Mouse (Mus musculus) small intestine, adult 2 months (tissue): ENCODE data around the gene Wdr20rt. TPM values are rescaled to one million over a fixed set of nuclear protein-coding genes. Genes with fewer than 3 reads are reported as not detected.
"Not testable (repeated sequence)": the region's sequence is repeated elsewhere in the genome, so short reads cannot be mapped to it uniquely, and the experiment has no call there.

Source experiments
- H3K27ac ChIP-seq: fragments of 200-500 bp; 2 replicates; pipeline ENCODE4 v1.5.1; 2012; ENCODE audit warnings: low read depth, low read length, control low read depth, inconsistent platforms; ENCODE audit not compliant: insufficient read depth
- H3K27me3 ChIP-seq: fragments of 200-500 bp; 2 replicates; pipeline ENCODE4 v1.6.1; 2012; ENCODE audit warnings: mild to moderate bottlenecking, moderate library complexity, low read length, inconsistent platforms; ENCODE audit not compliant: control insufficient read depth, insufficient read depth
- H3K36me3 ChIP-seq: fragments of 200-500 bp; 2 replicates; pipeline ENCODE4 v1.6.1; 2012; ENCODE audit warnings: mild to moderate bottlenecking, low read length, control low read depth, inconsistent platforms; ENCODE audit not compliant: control insufficient read depth, insufficient read depth
- H3K4me1 ChIP-seq: fragments of 200-500 bp; 2 replicates; pipeline ENCODE4 v1.6.1; 2012; ENCODE audit warnings: low read length, inconsistent platforms, mixed read lengths; ENCODE audit not compliant: control insufficient read depth, insufficient read depth, insufficient read length
- H3K4me3 ChIP-seq: fragments of 200-500 bp; 2 replicates; pipeline ENCODE4 v1.5.1; 2012; ENCODE audit warnings: low read depth, mild to moderate bottlenecking, control low read depth, inconsistent platforms, low read length, moderate library complexity
- CTCF ChIP-seq: fragments of 200-500 bp; IDR thresholded peaks from 2 replicates; pipeline ENCODE4 v1.5.1; 2012; ENCODE audit warnings: low read depth, mild to moderate bottlenecking, control low read depth, inconsistent platforms, low read length, moderate library complexity, mixed read lengths; ENCODE audit not compliant: insufficient replicate concordance, insufficient read length; ENCODE audit errors: extremely low read depth
- POLR2A ChIP-seq: fragments of 200-500 bp; IDR thresholded peaks from 2 replicates; pipeline ENCODE4 v1.6.1; 2012; ENCODE audit warnings: low read depth, mild to moderate bottlenecking, control low read depth, inconsistent platforms, low read length, moderate library complexity
- WGBS: fragments of 180-500 bp; shearing (Covaris S2); methylation state at CpG from one replicate; pipeline ENCODE4 v1.1.7; 2018; 5-methylcytosine and 5-hydroxymethylcytosine counted together
- polyA plus RNA-seq: library from polyadenylated mRNA; depleted of rRNA; stranded (reverse); fragments of >200 nt; gene quantifications from 2 replicates; pipeline ENCODE4 v1.2.3, GENCODE M21; 2012

Gene Wdr20rt
- polyA plus RNA-seq, 1 experiment, result not detected

- Histone ChIP-seq H3K36me3 (no peaks in the 10 kb centered on the region), H3K4me3 (no peak overlapping the region), H3K4me1 (no peaks in the 10 kb centered on the region), H3K27ac (no peak overlapping the region), H3K27me3 (no peaks in the 10 kb centered on the region)
- WGBS, result 89% methylated on average over 6 of the region's 6 CpGs
- TF ChIP-seq POLR2A (no peak), CTCF (no peak)
Measured at GRCm38 (mm10) chr12:65228628-65229027, 3.3 kb downstream of the Wdr20rt start.

DNA sequence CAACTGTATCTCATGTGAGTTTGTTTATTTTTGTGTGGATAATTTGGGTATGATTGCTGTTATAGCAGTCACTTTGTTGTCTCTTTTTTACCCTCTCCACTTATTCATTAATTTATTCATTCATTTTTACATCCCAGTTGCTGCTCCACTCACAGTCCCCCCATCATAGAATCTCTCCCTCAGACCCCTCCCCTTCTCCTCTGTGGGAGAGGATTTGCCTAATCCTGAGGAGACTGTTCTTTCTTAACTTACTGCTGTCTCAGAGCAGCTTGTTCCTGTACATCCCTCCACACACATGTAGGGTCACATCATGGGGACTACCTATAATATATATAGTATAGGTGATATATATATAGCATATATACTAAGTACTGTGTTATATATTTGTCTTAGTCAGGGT lies 3.7 kb downstream of the Wdr20rt start:
- Histone ChIP-seq H3K27me3 (no peaks in the 10 kb centered on the region), H3K4me1 (no peaks in the 10 kb centered on the region), H3K27ac (no peak overlapping the region), H3K36me3 (no peaks in the 10 kb centered on the region), H3K4me3 (no peak overlapping the region)
- TF ChIP-seq CTCF, result no peak

GRCm38 (mm10) chr12:65232801-65233200 lies 7.5 kb downstream of the Wdr20rt start:
- H3K36me3 ChIP-seq, H3K4me1 ChIP-seq, H3K4me3 ChIP-seq, H3K27me3 ChIP-seq, H3K27ac ChIP-seq: not testable (repeated sequence)
- WGBS, result 57% methylated on average over 2 of the region's 2 CpGs

GRCm38 (mm10) chr12:65250116-65250738 lies 24.9 kb downstream of the Wdr20rt start:
- Histone ChIP-seq H3K36me3 (no peaks in the 10 kb centered on the region), H3K4me1 (no peaks in the 10 kb centered on the region), H3K27ac (no peak overlapping the region), H3K4me3 (no peak overlapping the region), H3K27me3 (no peaks in the 10 kb centered on the region)
- TF ChIP-seq CTCF (no peak), POLR2A (no peak)
- WGBS, result 66% methylated on average over 10 of the region's 10 CpGs

DNA sequence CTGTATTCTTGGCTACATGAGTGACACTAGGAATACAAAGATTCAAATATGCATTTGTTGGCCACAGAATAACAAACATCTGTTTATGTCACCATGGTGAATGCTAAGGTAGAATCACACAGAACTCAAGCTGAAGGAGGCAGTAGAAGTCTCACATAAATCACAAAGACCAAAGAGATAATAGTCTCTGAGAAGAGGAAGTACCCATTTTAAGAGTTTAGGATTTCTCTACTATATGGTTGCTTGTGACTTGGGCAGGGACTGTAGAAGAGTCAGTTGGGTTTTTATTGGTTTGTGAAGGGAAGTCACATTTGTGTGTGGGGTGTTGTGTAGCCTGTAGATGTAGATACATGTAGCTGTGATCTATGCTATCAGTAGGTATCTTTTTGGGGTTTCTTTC lies 31.6 kb downstream of the Wdr20rt start:
- no peaks in the 10 kb centered on the region for H3K4me1 ChIP-seq
- H3K4me3 ChIP-seq, result no peak overlapping the region
- TF ChIP-seq CTCF, result no peak
- no peaks in the 10 kb centered on the region for H3K36me3 ChIP-seq
- no peak overlapping the region for H3K27ac ChIP-seq
- no peaks in the 10 kb centered on the region for H3K27me3 ChIP-seq

- WGBS, result 40% methylated on average over 19 of the region's 19 CpGs
- TF ChIP-seq POLR2A (no peak), CTCF (no peak)
- Histone ChIP-seq H3K27ac (no peak overlapping the region), H3K36me3 (no peaks in the 10 kb centered on the region), H3K4me1 (no peaks in the 10 kb centered on the region), H3K27me3 (no peaks in the 10 kb centered on the region), H3K4me3 (no peak overlapping the region)
Measured at GRCm38 (mm10) chr12:65258212-65259138, 33.2 kb downstream of the Wdr20rt start.

GRCm38 (mm10) chr12:65259139-65260111 lies 34.1 kb downstream of the Wdr20rt start:
- H3K4me3 ChIP-seq, result no peak overlapping the region
- no peaks in the 10 kb centered on the region for H3K27me3 ChIP-seq
- no peaks in the 10 kb centered on the region for H3K4me1 ChIP-seq
- H3K36me3 ChIP-seq, result no peaks in the 10 kb centered on the region
- H3K27ac ChIP-seq, result no peak overlapping the region
- no peak for TF ChIP-seq CTCF
- TF ChIP-seq POLR2A, result no peak
- 86% methylated on average over 13 of the region's 13 CpGs for WGBS
